Mouse (Mus musculus) cerebellum, postnatal 25 days (tissue): Measurements from ENCODE around the gene Zfp711.

ENCODE experiments used
- DNase-seq, 2 experiments: peaks; one replicate each; pipeline ENCODE4 v3.0.0; 2021; ENCODE audit warnings: mixed read lengths in 2 of 2

Gene Zfp711

GRCm38 (mm10) chrX:112600511-112601305, at the start of gene Zfp711:
TSS of gene Zfp711 (plus strand) at chrX:112600526.
- DNase-seq = peak; percentile 78 to 82

DNA sequence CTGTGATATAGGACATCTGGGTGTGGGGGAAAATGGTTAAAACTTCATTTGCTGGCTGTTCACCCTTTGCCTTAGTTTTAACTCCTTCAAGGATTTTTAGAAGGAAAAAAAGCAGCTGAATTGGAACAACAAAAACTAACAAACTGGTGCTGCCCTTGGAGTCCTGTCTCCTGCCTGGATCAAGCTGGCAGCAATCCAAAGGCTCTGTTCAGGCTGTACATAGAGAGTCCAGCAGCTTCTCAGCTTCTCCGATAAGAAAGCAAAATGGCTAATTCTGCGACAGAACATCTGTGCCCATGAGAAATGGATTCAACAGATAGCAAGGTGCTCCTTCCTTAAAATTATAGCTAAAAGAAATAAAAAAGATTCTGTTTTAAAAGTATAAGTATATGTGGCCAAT, 32.6 kb upstream of the Zfp711 start:
- peak; percentile 8 to 51 for DNase-seq

- peak; percentile 60 to 62 for DNase-seq
Measured at GRCm38 (mm10) chrX:112601306-112602120, 1.2 kb downstream of the Zfp711 start.

DNA sequence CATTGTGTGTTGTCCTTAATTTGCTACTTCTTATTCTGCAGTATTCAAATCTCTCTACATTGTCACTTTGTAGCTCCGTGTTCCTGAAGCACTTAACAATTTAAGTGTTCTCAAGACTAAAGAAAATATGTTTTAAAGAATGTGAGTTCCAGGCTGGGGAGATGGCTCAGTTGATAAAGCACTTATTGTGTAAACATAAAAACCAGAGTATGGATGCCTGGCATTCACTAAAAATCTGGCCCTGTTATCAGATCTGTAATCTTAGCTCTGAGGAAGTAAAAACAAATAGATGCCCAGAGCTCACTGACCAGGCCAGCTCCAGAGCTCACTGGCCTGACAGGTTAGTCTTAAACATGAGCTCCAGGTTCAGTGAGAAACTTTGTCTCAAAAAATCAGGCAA, 75.2 kb downstream of the Zfp711 start:
- no peak for DNase-seq

- no peak for DNase-seq
Measured at GRCm38 (mm10) chrX:112680605-112681004, 80.3 kb downstream of the Zfp711 start.
